In the genomic region with DNA sequence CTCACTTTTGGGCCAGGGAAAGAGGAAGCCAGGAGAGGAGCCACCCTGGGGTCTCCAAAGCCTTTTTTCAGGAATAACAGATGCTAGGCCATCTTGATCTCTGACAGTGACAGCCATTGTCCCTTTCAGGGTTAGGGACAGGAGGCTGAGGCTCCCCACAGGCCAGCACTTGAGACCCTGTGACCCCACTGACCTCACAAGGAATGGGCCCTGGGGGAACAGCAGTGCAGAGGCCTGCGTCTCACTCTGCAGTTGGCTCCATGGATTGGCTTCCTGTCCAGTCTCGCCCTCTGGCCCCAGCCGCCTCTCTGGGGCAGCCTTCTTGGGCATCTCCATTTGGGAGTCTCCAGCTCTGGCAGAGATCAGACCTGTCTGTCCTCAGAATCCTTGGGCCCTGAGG, we compare ENCODE assay signal across 18 mouse cellular contexts.
"Had no signal": no experiment of that assay in that cellular context is flagged by ENCODE, and none has a peak within 500 bp of the region (broad histone marks: within the 10 kb centered on the region; RNA-seq: fewer than 3 reads in every experiment).

No protein-coding gene starts in this region.

- H3K27me3 ChIP-seq: limb, embryonic 13.5 days; liver, embryonic 12.5 days; liver, embryonic 15.5 days; lung, embryonic 15.5 days; megakaryocyte, embryonic 14.5 days; midbrain, embryonic 12.5 days; midbrain, embryonic 15.5 days; neural tube, embryonic 13.5 days had no signal

- H3K9ac ChIP-seq: limb, embryonic 13.5 days; liver, embryonic 12.5 days; liver, embryonic 15.5 days; lung, embryonic 15.5 days; midbrain, embryonic 12.5 days; midbrain, embryonic 15.5 days; neural tube, embryonic 13.5 days had no signal

- H3K36me3 ChIP-seq: limb, embryonic 13.5 days; liver, embryonic 12.5 days; liver, embryonic 15.5 days; lung, embryonic 15.5 days; midbrain, embryonic 12.5 days; midbrain, embryonic 15.5 days; neural tube, embryonic 13.5 days had no signal

- H3K4me3 ChIP-seq: limb, embryonic 13.5 days; liver, embryonic 12.5 days; liver, embryonic 15.5 days; lung, embryonic 15.5 days; midbrain, embryonic 12.5 days; midbrain, embryonic 15.5 days; neural tube, embryonic 13.5 days had no signal

- DNase-seq: kidney, adult 9 months; kidney, postnatal 14 days; kidney, postnatal 4 days; left cerebral cortex, postnatal 4 days; liver; lung, adult 18-20 months; lung, postnatal 10 days; lung, postnatal 36 days; thymus, adult 18-20 months; thymus, postnatal 36 days had no signal

- H3K4me2 ChIP-seq: limb, embryonic 13.5 days; liver, embryonic 12.5 days; liver, embryonic 15.5 days; lung, embryonic 15.5 days; midbrain, embryonic 12.5 days; midbrain, embryonic 15.5 days; neural tube, embryonic 13.5 days had no signal

- ATAC-seq: liver, embryonic 12.5 days; midbrain, embryonic 15.5 days had no signal

- H3K9me3 ChIP-seq: limb, embryonic 13.5 days; liver, embryonic 12.5 days; liver, embryonic 15.5 days; lung, embryonic 15.5 days; midbrain, embryonic 12.5 days; midbrain, embryonic 15.5 days; neural tube, embryonic 13.5 days had no signal

- H3K27ac ChIP-seq: limb, embryonic 13.5 days; liver, embryonic 12.5 days; liver, embryonic 15.5 days; lung, embryonic 15.5 days; midbrain, embryonic 12.5 days; midbrain, embryonic 15.5 days; neural tube, embryonic 13.5 days had no signal
